Mouse (Mus musculus) lung, adult 2 months (tissue): ENCODE results near the gene Tk1. TPM values are rescaled to one million over a fixed set of nuclear protein-coding genes. Genes with fewer than 3 reads are reported as not detected.

Source experiments
- DNase-seq: peaks from one replicate; pipeline ENCODE4 v3.0.0; 2022
- H3K4me1 ChIP-seq: fragments of 200-500 bp; 2 replicates; pipeline ENCODE4 v1.6.1; 2011; ENCODE audit warnings: low read length; ENCODE audit not compliant: control insufficient read depth, insufficient read depth
- H3K4me3 ChIP-seq: fragments of 200-500 bp; replicated peaks from 2 replicates; pipeline ENCODE3; 2011; ENCODE audit warnings: low read depth, mild to moderate bottlenecking, control low read depth, low read length; ENCODE audit errors: extremely low read depth
- CTCF ChIP-seq: fragments of 200-500 bp; IDR thresholded peaks from 2 replicates; pipeline ENCODE4 v1.5.1; 2011; ENCODE audit warnings: mild to moderate bottlenecking, low read length, control low read depth; ENCODE audit not compliant: insufficient read depth
- POLR2A ChIP-seq: fragments of 200-500 bp; IDR thresholded peaks from 2 replicates; pipeline ENCODE4 v1.6.1; 2011; ENCODE audit warnings: low read depth, mild to moderate bottlenecking, control low read depth, low read length, borderline replicate concordance; ENCODE audit errors: extremely low read depth
- WGBS: fragments of 180-500 bp; shearing (Covaris S2); methylation state at CpG from one replicate; pipeline ENCODE4 v1.1.7; 2018; 5-methylcytosine and 5-hydroxymethylcytosine counted together
- polyA plus RNA-seq: library from polyadenylated mRNA; depleted of rRNA; stranded (reverse); fragments of >200 nt; gene quantifications from 2 replicates; pipeline ENCODE4 v1.2.3, GENCODE M21; 2012

Gene Tk1
- polyA plus RNA-seq, 1 experiment, result 11.5 TPM

- no peak overlapping the region for H3K4me3 ChIP-seq
- TF ChIP-seq CTCF (no peak), POLR2A (no peak)
- no peak for DNase-seq
- H3K4me1 ChIP-seq, result peaks cover 6% of the 10 kb centered on the region
- WGBS, result 66% methylated on average over 10 of the region's 10 CpGs
Observed at GRCm38 (mm10) chr11:117783683-117784309, 42.1 kb downstream of the Tk1 start.

- Histone ChIP-seq H3K4me3 (peak overlapping the region; percentile 37), H3K4me1 (peaks cover 9% of the 10 kb centered on the region)
- peak; percentile 42 for DNase-seq
- TF ChIP-seq POLR2A, result peak; percentile 26; the same call in 1 of the 2 replicates
- TF ChIP-seq CTCF, result 0 out of 2 replicates have a peak, but pooled peaks have one; percentile 10
- 9% methylated on average over 31 of the region's 31 CpGs for WGBS
Observed at GRCm38 (mm10) chr11:117783089-117783488, 42.8 kb downstream of the Tk1 start.

GRCm38 (mm10) chr11:117782705-117783034 is 43.2 kb downstream of the Tk1 start:
- WGBS, result 45% methylated on average over 9 of the region's 9 CpGs
- H3K4me1 ChIP-seq, result peaks cover 9% of the 10 kb centered on the region
- no peak for TF ChIP-seq CTCF
- no peak for TF ChIP-seq POLR2A
- H3K4me3 ChIP-seq, result peak overlapping the region; percentile 37
- DNase-seq, result no peak

- H3K4me1 ChIP-seq, result peaks cover 9% of the 10 kb centered on the region
- TF ChIP-seq CTCF, result no peak
- peak; percentile 58; the same call in 1 of the 2 replicates for TF ChIP-seq POLR2A
- 28% methylated on average over 24 of the region's 24 CpGs for WGBS
- peak; percentile 20 for DNase-seq
- peak within 1 kb of the TSS; percentile 58 for H3K4me3 ChIP-seq
Observed at GRCm38 (mm10) chr11:117781993-117782704, 43.7 kb downstream of the Tk1 start, which contains the start of the genes Tmc8 and Tmc6. TSS of gene Tmc8 (plus strand) at chr11:117782076. TSS of gene Tmc6 (minus strand) at chr11:117782198.

GRCm38 (mm10) chr11:117781199-117781821 is 44.6 kb downstream of the Tk1 start:
- Histone ChIP-seq H3K4me1 (peaks cover 9% of the 10 kb centered on the region), H3K4me3 (peak overlapping the region; percentile 58)
- peak; percentile 74 for DNase-seq
- WGBS, result 6% methylated on average over 18 of the region's 18 CpGs
- TF ChIP-seq CTCF (no peak), POLR2A (no peak; the same call in 1 of the 2 replicates)

GRCm38 (mm10) chr11:117780582-117781111 is 45.2 kb downstream of the Tk1 start:
- Histone ChIP-seq H3K4me3 (peak overlapping the region; percentile 58), H3K4me1 (peaks cover 9% of the 10 kb centered on the region)
- no peak for TF ChIP-seq CTCF
- 2% methylated on average over 19 of the region's 19 CpGs for WGBS
- peak; percentile 90 for DNase-seq

GRCm38 (mm10) chr11:117780199-117780515 is 45.7 kb downstream of the Tk1 start:
- WGBS, result under 1% methylated on average over 17 of the region's 17 CpGs
- TF ChIP-seq CTCF (no peak), POLR2A (no peak)
- Histone ChIP-seq H3K4me1 (peaks cover 9% of the 10 kb centered on the region), H3K4me3 (peak overlapping the region; percentile 58)
- no peak for DNase-seq

- Histone ChIP-seq H3K4me1 (peaks cover 9% of the 10 kb centered on the region), H3K4me3 (peak overlapping the region; percentile 58)
- 1% methylated on average over 38 of the region's 38 CpGs for WGBS
- TF ChIP-seq CTCF, result no peak
- peak; percentile 91; the same call in 1 of the 2 replicates for TF ChIP-seq POLR2A
- peak; percentile 72 for DNase-seq
Observed at GRCm38 (mm10) chr11:117779434-117780198, 46.3 kb downstream of the Tk1 start.
